Mouse (Mus musculus): ENCODE data around the gene Copg2. TPM values are rescaled to one million over a fixed set of nuclear protein-coding genes. Genes with fewer than 3 reads are reported as not detected.

The Copg2 gene
- polyA plus RNA-seq, 1 experiment from 2014 or later, result 34.3 TPM

MicroRNAs encoded within 50 kb of the gene (microRNA counts, 519-probe panel; counts per million panel counts)
- microRNA mmu-miR-335-3p (5,298 counts per million, percentile 35 among the panel's probes with 10 or more counts), microRNA mmu-miR-335-5p (10,084 counts per million, percentile 94 among the panel's probes with 10 or more counts)

Small RNA genes lying within 50 kb of the gene (microRNA-seq; reads per million reads assigned to microRNA genes)
- gene Mir335, result 157,898 reads per million, percentile 100 among the genes with 10 or more reads in this experiment

Other genes starting within 250 kb of the Copg2 start
- 19.8 and 24.0 TPM in 2 replicates for gene Cep41, start 203.0 kb downstream of the Copg2 start, polyA plus RNA-seq (2016; fragmentation: Nextera tagmentation; extraction: Ambion mirVana)
- 1,366 and 1,939 TPM in 2 replicates for gene Mest, start 173.2 kb downstream of the Copg2 start, polyA plus RNA-seq (2016; fragmentation: Nextera tagmentation; extraction: Ambion mirVana)
- 0.23 TPM in 1 of 2 replicates, not detected in the other for gene Tsga13, start 18.8 kb upstream of the Copg2 start, polyA plus RNA-seq (2016; fragmentation: Nextera tagmentation; extraction: Ambion mirVana)
- gene Klf14, start 62.3 kb upstream of the Copg2 start, polyA plus RNA-seq (2016; fragmentation: Nextera tagmentation; extraction: Ambion mirVana), result 0.52 TPM in 2 replicates